Mouse (Mus musculus): ENCODE measurements around the gene Aym1. TPM values are rescaled to one million over a fixed set of nuclear protein-coding genes. Genes with fewer than 3 reads are reported as not detected.
A peak's percentile ranks its signal among the peaks of the same experiment; 100 is the strongest.

Gene Aym1
- total and polyA plus RNA-seq, 2 experiments from 2014 or later = not detected

DNA sequence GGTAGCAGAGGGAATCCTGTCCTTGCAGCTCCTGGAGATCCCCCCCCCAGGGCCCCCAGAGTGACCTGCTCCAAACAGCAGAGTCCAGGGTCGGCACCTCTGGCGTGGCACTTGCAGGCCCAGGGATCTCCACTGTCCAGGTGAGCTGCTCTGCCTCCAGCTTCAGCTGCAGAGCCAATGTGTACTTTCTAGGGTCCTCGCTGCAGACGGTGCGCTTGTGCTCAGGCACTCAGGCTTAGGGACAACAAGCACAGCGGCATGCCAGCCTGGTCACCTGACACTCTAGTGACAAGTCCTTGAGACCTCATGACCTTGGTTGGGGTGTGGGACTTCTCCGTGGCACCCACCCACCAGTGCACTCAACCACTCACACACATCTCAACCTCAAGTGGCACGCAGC lies 27.6 kb upstream of the Aym1 start:
- Histone ChIP-seq H3K36me3 (ENCODE audit: insufficient read depth, low read length) (no peaks in the 10 kb centered on the region), H3K27ac (ENCODE audit: low read depth, low read length) (no peak overlapping the region), H3K9ac (replicated peaks; ENCODE audit: low read length, poor library complexity, severe bottlenecking) (no peak overlapping the region), H3K4me1 (ENCODE audit: insufficient read depth, low read length) (no peaks in the 10 kb centered on the region), H3K27me3 (ENCODE audit: insufficient read depth, low read length) (peaks cover 15% of the 10 kb centered on the region), H3K9me3 (ENCODE audit: low read length) (0 out of 2 replicates have a peak, but pooled peaks cover 4% of the 10 kb centered on the region), H3K4me2 (ENCODE audit: low read depth, low read length, poor library complexity, severe bottlenecking) (no peak overlapping the region), H3K4me3 (ENCODE audit: low read depth, low read length) (no peak overlapping the region)
- ATAC-seq (ENCODE audit: low FRiP score) (no peak), DNase-seq (ENCODE audit: low spot score) (no peak)
- no peak for TF ChIP-seq CTCF (IDR thresholded peaks at IDR 0.05)
- WGBS = 93% methylated on average over 8 of the region's 8 CpGs

DNA sequence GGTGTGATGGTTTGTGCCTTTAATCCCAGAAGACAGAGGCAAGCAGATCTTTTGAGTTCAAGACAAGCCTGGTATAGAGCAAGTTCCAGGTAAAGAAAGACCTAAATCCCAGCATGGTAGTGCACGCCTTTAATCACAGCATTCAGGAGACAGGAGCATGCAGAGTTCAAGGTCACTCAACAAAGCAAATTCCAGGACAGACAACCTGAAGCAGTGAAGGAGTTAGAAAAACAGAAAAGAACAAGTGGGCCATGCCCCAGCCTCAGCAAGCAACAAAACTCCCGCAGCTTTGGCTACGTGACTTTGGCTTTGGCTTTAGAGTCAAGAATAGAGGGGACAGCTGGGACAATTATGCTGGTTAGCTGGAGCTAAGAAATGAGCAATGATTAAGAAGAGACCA lies 26.9 kb upstream of the Aym1 start:
- no peak overlapping the region for H3K4me2 ChIP-seq (ENCODE audit: low read depth, low read length, poor library complexity, severe bottlenecking)
- TF ChIP-seq CTCF (IDR thresholded peaks at IDR 0.05) = no peak
- H3K4me3 ChIP-seq (ENCODE audit: low read depth, low read length) = no peak overlapping the region
- H3K36me3 ChIP-seq (ENCODE audit: insufficient read depth, low read length) = no peaks in the 10 kb centered on the region
- 82% methylated on average over 3 of the region's 3 CpGs for WGBS
- no peak overlapping the region for H3K9ac ChIP-seq (replicated peaks; ENCODE audit: low read length, poor library complexity, severe bottlenecking)
- peaks cover 17% of the 10 kb centered on the region for H3K27me3 ChIP-seq (ENCODE audit: insufficient read depth, low read length)
- 0 out of 2 replicates have a peak, but pooled peaks cover 4% of the 10 kb centered on the region for H3K4me1 ChIP-seq (ENCODE audit: insufficient read depth, low read length)
- DNase-seq (ENCODE audit: low spot score) = no peak
- 0 out of 2 replicates have a peak, but pooled peaks cover 4% of the 10 kb centered on the region for H3K9me3 ChIP-seq (ENCODE audit: low read length)
- no peak for ATAC-seq (ENCODE audit: low FRiP score)
- H3K27ac ChIP-seq (ENCODE audit: low read depth, low read length) = no peak overlapping the region

GRCm38 (mm10) chr5:113332239-113332638 lies 24.9 kb upstream of the Aym1 start:
- no peak overlapping the region for H3K9ac ChIP-seq (replicated peaks; ENCODE audit: low read length, poor library complexity, severe bottlenecking)
- H3K4me1 ChIP-seq (ENCODE audit: insufficient read depth, low read length) = 0 out of 2 replicates have a peak, but pooled peaks cover 10% of the 10 kb centered on the region
- 0 out of 2 replicates have a peak, but pooled peaks cover 4% of the 10 kb centered on the region for H3K9me3 ChIP-seq (ENCODE audit: low read length)
- H3K36me3 ChIP-seq (ENCODE audit: insufficient read depth, low read length) = no peaks in the 10 kb centered on the region
- H3K27ac ChIP-seq (ENCODE audit: low read depth, low read length) = no peak overlapping the region
- WGBS = 35% methylated on average over 12 of the region's 12 CpGs
- peak; percentile 61 for TF ChIP-seq CTCF (IDR thresholded peaks at IDR 0.05)
- H3K4me3 ChIP-seq (ENCODE audit: low read depth, low read length) = no peak overlapping the region
- ATAC-seq (ENCODE audit: low FRiP score) = no peak
- DNase-seq (ENCODE audit: low spot score) = no peak
- H3K27me3 ChIP-seq (ENCODE audit: insufficient read depth, low read length) = peaks cover 24% of the 10 kb centered on the region
- H3K4me2 ChIP-seq (ENCODE audit: low read depth, low read length, poor library complexity, severe bottlenecking) = no peak overlapping the region

GRCm38 (mm10) chr5:113332899-113333298 lies 24.2 kb upstream of the Aym1 start:
- no peak overlapping the region for H3K9ac ChIP-seq (replicated peaks; ENCODE audit: low read length, poor library complexity, severe bottlenecking)
- no peaks in the 10 kb centered on the region for H3K36me3 ChIP-seq (ENCODE audit: insufficient read depth, low read length)
- H3K4me3 ChIP-seq (ENCODE audit: low read depth, low read length) = no peak overlapping the region
- H3K9me3 ChIP-seq (ENCODE audit: low read length) = 0 out of 2 replicates have a peak, but pooled peaks cover 4% of the 10 kb centered on the region
- WGBS = 64% methylated on average over 4 of the region's 4 CpGs
- peaks cover 24% of the 10 kb centered on the region for H3K27me3 ChIP-seq (ENCODE audit: insufficient read depth, low read length)
- no peak overlapping the region for H3K4me2 ChIP-seq (ENCODE audit: low read depth, low read length, poor library complexity, severe bottlenecking)
- DNase-seq (ENCODE audit: low spot score) = no peak
- TF ChIP-seq CTCF (IDR thresholded peaks at IDR 0.05) = no peak
- H3K4me1 ChIP-seq (ENCODE audit: insufficient read depth, low read length) = 0 out of 2 replicates have a peak, but pooled peaks cover 10% of the 10 kb centered on the region
- no peak for ATAC-seq (ENCODE audit: low FRiP score)
- no peak overlapping the region for H3K27ac ChIP-seq (ENCODE audit: low read depth, low read length)

GRCm38 (mm10) chr5:113334621-113335530 lies 22.2 kb upstream of the Aym1 start:
- DNase-seq (ENCODE audit: low spot score) = no peak
- WGBS = 8% methylated on average over 33 of the region's 34 CpGs
- TF ChIP-seq CTCF (IDR thresholded peaks at IDR 0.05) = no peak

GRCm38 (mm10) chr5:113335732-113336131 lies 21.4 kb upstream of the Aym1 start:
- H3K4me3 ChIP-seq (ENCODE audit: low read depth, low read length) = peak overlapping the region; percentile 1; the same call in 1 of the 2 replicates
- no peak overlapping the region for H3K9ac ChIP-seq (replicated peaks; ENCODE audit: low read length, poor library complexity, severe bottlenecking)

More at GRCm38 (mm10) chr5:113334621-113335530, 22.2 kb upstream of the Aym1 start:
- H3K4me3 ChIP-seq (ENCODE audit: low read depth, low read length) = 0 out of 2 replicates have a peak overlapping the region, but pooled peaks have one; percentile 5
- H3K4me1 ChIP-seq (ENCODE audit: insufficient read depth, low read length) = 0 out of 2 replicates have a peak, but pooled peaks cover 10% of the 10 kb centered on the region
- no peak overlapping the region for H3K9ac ChIP-seq (replicated peaks; ENCODE audit: low read length, poor library complexity, severe bottlenecking)
- H3K27me3 ChIP-seq (ENCODE audit: insufficient read depth, low read length) = peaks cover 24% of the 10 kb centered on the region
- ATAC-seq (ENCODE audit: low FRiP score) = no peak
- no peak overlapping the region for H3K4me2 ChIP-seq (ENCODE audit: low read depth, low read length, poor library complexity, severe bottlenecking)
- no peaks in the 10 kb centered on the region for H3K36me3 ChIP-seq (ENCODE audit: insufficient read depth, low read length)
- H3K9me3 ChIP-seq (ENCODE audit: low read length) = no peaks in the 10 kb centered on the region
- H3K27ac ChIP-seq (ENCODE audit: low read depth, low read length) = no peak overlapping the region

More at GRCm38 (mm10) chr5:113335732-113336131, 21.4 kb upstream of the Aym1 start:
- ATAC-seq (ENCODE audit: low FRiP score) (no peak), DNase-seq (ENCODE audit: low spot score) (no peak)
- Histone ChIP-seq H3K4me1 (ENCODE audit: insufficient read depth, low read length) (0 out of 2 replicates have a peak, but pooled peaks cover 10% of the 10 kb centered on the region), H3K4me2 (ENCODE audit: low read depth, low read length, poor library complexity, severe bottlenecking) (peak overlapping the region; percentile 32; the same call in 1 of the 2 replicates), H3K27ac (ENCODE audit: low read depth, low read length) (no peak overlapping the region), H3K36me3 (ENCODE audit: insufficient read depth, low read length) (no peaks in the 10 kb centered on the region), H3K27me3 (ENCODE audit: insufficient read depth, low read length) (peaks cover 24% of the 10 kb centered on the region), H3K9me3 (ENCODE audit: low read length) (no peaks in the 10 kb centered on the region)
- WGBS = 2% methylated on average over 17 of the region's 17 CpGs
- TF ChIP-seq CTCF (IDR thresholded peaks at IDR 0.05) = no peak
